Mouse (Mus musculus) kidney, postnatal 14 days (tissue): Measurements from ENCODE around the gene Zfp788.
"Not testable (repeated sequence)": the region's sequence is repeated elsewhere in the genome, so short reads cannot be mapped to it uniquely, and the experiment has no call there.

Experiments
- DNase-seq: peaks from one replicate; pipeline ENCODE4 v3.0.0; 2022; ENCODE audit warnings: mixed read lengths

Gene Zfp788

GRCm38 (mm10) chr7:41632409-41633220 is at the start of gene Zfp788:
TSS of gene Zfp788 (plus strand) at chr7:41633203.
- peak; percentile 96 for DNase-seq

GRCm38 (mm10) chr7:41587831-41588230 is 45.2 kb upstream of the Zfp788 start:
- DNase-seq: not testable (repeated sequence)

DNA sequence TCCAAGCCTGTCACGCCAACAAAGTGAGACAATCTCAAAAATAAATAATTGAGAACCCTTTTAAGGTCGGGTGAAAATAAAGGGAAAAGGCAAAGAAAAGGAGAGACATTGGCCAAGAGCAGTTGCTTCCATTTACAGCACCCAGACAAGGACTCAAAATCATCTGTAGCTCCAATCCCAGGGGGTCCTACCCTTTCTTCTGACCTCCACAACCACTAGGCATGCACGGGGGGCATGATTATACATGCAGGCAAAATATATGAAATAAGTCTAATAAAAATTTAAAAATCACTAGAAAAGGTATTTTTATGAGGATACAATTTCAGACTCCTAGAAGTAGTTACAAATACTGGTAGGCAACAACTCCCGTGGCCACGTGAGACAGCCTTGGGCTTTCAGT is 34.4 kb upstream of the Zfp788 start:
- no peak for DNase-seq

GRCm38 (mm10) chr7:41599034-41599813 is 33.8 kb upstream of the Zfp788 start, which contains the start of gene 2610021A01Rik:
TSS of gene 2610021A01Rik (plus strand) at chr7:41599230.
- DNase-seq: peak; percentile 95

DNA sequence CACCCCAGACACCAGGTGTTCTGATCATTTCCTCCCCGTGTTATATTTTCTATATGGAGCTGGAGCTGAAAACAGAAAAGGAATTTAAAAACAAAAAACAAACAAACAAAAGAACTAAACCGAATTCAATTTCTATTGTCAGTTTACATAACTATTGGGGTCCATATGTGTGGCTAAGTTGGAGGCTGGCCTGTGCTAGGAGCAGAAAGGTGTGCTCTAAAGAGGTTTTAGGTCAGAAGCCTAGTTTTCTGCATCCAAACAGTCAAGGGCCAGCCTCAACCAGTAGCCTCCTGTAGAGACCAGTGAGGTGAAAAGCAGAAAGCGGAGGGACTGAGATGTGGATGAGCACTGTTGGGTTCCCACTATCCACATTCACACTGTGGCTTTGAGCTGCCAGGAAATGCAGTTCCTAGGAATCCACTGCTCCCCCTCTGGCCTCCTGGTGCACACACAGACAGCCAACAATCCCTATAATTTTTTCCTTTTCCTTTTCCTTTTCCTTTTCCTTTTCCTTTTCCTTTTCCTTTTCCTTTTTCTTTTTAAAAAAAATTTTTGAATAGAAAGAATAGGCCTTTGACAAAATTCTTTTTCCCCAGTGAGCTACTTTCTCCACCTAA is 33.0 kb upstream of the Zfp788 start:
- peak; percentile 4 for DNase-seq

GRCm38 (mm10) chr7:41611654-41612053 is 21.3 kb upstream of the Zfp788 start:
- no peak for DNase-seq

- DNase-seq: not testable (repeated sequence)
Observed at GRCm38 (mm10) chr7:41616241-41616640, 16.8 kb upstream of the Zfp788 start.

GRCm38 (mm10) chr7:41633221-41633984 is 400 bp downstream of the Zfp788 start:
- DNase-seq: peak; percentile 94

- not testable (repeated sequence) for DNase-seq
Observed at GRCm38 (mm10) chr7:41674326-41674725, 41.3 kb downstream of the Zfp788 start.
